Mouse (Mus musculus) thymus, postnatal 36 days (tissue): Measurements from ENCODE around the gene Ncor2.

ENCODE experiments used
- DNase-seq, 2 experiments: peaks; one replicate each; pipeline ENCODE4 v3.0.0; 2022; ENCODE audit warnings: mixed read lengths in 2 of 2

Ncor2 gene

DNA sequence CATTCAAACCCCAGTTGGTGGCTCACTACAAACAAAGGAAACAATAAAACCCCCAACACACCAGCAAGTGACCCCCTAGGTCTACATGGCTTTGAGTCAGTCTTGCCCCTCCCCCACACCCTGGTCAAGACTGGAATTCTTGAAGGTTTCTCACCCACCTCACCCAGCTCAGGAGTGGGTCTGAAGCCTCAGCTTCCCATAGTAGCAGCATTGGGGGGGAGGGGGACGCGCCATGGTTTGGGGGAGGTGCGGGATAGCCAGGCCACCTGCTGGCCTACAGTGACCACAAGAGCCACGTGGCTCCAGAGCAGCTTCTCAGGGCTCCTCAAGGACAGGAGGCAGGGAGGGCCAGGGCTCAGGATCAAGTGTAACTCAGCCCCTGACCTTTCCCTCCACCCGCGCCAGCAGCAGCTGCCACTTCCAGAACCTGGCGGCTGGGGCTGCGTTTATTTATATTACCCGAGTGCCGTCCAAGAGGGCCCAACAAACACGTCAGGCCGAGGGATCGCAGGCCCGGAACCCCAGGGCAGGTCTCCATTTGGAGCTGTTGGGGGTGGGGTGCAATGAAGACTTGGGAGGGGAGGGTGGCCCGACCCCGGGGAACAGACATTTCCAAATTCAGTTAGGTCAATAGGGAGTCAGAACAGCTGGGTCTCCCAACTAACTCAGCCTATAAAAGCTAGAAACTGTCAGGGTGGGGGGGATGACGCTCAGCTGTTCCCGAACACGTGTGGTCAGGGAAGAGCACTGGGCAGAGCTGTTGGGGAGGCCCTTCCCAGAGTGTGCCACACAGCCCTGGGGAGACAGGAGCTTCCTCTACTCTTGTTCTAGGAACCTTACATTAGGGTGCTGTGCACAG, 122.1 kb downstream of the Ncor2 start:
- DNase-seq: no peak

DNA sequence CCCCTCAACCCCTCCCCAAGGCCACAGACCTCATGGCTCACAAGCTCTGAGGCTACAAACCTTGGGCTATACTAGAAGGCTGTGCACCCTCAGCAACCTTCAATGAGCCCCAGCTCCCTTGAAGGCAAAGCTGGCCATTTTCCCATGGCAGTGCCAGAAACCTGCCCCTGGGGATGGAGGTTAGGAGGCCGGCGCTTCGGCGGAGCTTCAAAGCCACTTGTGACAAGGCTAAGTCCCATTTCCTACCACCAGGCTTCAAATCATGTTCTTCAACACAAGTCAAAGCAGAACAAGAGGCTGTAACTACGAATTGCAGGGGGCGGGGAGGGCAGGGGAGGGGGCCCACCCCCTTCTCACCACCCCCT, 122.7 kb downstream of the Ncor2 start:
- no peak for DNase-seq

DNA sequence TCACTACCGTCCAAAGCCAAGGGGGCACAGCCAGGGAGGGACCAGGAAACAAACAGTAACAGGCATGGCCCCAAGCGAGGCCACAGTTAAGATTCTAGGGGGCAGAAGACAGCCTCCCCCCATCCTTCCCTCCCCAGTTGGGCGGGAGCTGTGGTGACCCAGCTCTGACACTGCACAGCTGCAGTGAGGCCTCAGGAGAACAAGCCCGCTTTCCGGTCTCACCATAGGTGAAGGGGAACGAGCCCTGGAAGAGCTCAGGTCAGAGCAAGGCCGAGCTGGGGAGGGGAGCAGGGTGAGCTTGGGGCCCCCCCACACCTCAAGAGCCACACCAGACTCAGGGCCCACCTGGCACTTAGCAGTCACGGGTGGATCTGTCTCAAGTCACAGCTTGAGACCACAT, 123.1 kb downstream of the Ncor2 start:
- DNase-seq: peak; percentile 49 to 68

DNA sequence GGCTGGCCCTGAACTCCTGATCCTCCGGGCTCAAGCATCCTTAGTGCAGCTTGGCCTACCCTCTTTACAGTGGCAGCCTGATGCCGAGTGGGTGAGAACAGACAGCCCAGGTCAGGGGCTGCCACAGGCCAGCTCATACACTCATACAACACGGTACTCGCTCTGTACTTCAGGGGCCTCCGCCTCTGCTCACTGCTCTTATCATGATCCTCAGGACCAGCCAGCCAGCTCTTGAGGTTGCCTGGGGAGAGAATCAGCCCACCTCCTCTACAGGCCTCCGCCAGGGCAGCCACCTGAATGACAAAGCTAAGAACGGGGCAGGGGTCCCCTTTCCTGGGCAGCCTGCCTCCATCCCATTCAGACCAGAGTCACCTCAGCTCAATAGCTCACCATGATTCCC, 125.4 kb downstream of the Ncor2 start:
- DNase-seq: no peak

DNA sequence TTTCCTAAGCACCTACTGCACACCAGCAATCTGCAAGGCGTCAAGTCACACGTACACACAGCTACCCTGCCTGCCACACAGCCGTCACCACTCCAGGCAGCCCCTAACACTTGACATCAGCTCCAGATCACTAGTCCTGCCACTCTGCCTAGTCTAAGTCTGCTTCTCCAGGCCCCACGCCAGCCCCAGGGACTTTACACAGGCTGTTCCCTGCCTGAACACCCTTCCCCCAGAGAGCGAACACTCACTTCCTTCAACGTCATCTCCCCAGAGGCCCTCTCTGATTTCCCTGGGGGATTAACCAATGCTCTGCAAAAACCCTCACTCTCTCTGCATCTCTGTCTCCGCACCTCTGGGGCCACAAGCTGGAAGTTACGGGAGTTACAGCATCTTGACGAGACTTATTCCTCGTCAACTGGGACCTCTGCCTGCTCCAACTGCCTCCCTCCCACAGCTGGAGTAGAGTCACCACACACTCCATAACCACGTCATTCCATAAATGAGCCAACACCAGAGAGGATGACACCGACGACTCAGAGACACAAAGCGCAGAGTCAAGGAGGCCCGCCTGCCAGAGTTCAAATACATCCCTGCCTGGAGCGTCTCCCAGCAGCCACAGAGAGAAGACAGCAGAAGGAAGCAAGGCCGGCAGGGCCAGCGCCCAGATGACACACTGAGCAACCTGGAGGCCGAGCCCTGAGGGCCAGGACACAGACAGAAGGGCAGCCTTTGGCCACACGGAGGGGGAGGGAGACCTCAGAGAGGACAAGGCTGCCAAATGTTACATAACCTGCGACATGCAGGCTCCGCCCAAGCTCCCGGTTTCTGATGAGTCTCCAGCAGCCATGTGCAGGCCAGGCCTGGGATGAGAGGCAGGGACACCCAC, 126.2 kb downstream of the Ncor2 start:
- DNase-seq: no peak

DNA sequence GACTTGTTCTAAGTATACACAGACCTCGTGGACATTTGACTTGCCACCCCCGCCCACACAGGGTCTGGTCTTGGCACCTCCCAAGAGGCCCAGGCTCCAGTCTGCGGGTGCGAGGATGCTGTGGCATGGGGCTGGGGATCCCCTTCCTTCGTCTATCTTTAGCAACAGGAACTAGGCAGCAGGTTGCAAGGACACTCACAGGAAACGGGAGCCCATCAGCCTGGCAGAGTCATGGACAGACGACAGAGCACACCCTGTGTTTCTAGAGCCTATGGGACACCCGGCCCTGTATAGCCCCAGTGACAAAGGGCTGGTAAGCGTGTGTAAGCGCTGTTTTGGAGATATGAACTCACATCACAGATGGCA, 126.8 kb downstream of the Ncor2 start:
- DNase-seq: no peak

DNA sequence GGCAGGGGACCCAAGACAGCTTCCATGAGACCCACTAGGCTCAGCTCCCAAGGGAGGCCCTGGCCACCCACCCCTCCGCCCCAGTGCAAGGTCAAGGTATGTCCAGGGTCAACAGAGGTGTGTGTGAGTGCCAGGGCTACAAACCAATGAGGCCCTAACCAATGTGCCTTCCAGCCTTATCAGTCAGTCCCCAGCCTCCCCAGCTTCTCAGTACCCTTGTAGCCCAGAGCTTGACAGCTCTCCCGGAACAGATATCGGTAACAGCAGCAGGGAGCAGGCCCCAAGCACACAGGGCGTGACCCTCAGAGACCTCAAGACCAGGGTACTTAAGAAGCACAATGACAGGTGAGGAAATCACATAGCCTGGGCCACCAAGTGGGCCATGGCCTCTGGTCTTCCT, 129.5 kb downstream of the Ncor2 start:
- no peak for DNase-seq

DNA sequence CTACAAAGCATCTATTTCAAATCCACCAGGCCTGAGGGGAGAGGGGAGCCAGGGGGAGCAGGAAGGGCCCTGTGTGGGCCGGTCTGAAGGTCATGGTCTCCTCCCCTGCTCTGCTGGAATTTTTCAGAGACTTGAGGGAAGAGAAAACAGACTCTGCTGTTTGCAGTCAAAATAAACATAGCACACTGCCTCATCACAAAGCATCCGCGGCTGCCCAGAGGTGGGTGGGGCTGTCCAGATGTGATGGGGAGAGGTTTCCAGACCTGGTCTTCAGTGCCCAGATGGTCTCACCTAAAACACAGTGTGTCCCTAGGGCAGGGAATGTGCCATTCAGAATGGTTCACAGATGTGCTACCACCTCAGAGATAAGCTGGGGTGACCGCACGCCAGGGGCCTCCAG, 132.6 kb downstream of the Ncor2 start:
- no peak for DNase-seq

DNA sequence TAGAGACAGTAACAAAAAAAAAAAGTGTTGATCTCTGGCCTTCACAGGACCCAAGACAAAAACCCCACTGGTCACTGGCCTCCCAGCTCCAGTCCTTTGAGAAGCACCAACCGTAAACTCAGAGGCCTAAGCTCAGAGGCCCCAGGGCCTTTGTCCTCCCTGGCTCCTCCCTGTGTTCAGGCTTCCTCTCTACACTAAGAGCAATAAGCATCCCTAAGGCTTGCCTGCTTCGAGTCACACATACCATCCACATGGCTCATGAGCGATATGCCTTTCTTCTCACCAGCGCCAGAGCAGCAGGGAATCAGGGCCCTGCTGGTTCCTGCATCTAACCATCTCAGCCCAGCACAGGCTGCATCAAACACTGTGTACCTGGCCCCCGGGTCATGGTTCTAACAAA, 133.8 kb downstream of the Ncor2 start:
- DNase-seq: no peak

DNA sequence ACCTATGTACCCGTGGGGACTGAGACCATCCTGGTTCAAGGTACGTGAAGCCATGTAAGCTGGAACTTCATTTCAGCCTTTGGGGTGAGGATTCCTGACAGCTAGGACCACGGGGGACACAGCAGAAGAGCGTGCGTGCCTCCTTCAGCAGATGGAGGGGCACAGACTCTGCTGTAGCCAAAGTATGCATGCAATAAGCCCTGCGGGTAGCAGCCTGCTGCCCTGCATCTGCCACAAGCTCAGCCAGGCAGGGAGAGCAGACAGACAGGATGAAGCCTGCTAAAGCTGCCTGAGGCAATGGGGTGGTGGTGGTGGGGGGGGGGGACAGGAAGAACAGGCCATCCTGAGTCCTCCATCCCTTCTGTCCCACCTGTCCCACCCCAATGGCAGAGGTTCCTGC, 135.6 kb downstream of the Ncor2 start:
- DNase-seq: no peak

DNA sequence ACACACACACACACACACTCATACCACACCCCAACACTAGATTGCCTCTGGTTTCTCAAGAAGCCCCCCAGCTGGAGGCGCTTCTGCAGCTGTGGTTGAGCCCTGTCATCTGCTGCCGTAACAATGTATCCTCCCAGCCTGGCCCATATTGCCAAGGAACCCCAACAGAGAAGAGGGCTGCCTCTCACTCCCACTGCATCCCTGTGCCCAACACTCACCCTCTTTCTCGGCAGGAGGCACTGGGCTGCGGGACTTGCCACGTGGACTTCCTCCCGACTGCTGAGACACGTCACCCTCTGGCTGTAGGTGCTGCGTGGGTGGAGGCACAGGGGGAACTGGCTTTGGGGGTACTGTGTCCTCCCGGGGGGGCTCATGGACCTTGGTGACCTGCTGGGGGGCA, 137.4 kb downstream of the Ncor2 start:
- DNase-seq: no peak

DNA sequence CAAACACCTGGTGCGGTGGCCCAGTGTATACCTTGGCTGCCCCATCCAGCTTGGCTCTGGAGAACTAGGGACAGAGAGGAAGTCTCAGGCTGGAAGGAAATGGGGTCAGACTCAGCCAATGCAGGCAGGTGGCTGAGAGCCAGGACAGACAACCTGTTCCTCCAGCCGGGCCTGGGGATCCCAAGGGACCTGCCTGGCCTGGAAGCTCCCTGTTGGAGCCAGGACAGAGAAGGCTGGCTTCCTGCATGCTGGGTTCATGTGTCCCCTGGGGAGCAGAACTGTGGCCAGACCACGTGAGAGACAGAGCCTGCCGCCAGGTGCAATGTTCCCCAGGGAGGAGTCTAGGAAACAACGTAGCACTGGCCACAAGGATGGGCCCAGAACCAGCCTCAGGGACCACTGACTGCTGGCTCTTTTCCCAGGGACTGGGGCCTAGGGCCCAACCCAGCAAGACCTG, 138.9 kb downstream of the Ncor2 start:
- DNase-seq: no peak

DNA sequence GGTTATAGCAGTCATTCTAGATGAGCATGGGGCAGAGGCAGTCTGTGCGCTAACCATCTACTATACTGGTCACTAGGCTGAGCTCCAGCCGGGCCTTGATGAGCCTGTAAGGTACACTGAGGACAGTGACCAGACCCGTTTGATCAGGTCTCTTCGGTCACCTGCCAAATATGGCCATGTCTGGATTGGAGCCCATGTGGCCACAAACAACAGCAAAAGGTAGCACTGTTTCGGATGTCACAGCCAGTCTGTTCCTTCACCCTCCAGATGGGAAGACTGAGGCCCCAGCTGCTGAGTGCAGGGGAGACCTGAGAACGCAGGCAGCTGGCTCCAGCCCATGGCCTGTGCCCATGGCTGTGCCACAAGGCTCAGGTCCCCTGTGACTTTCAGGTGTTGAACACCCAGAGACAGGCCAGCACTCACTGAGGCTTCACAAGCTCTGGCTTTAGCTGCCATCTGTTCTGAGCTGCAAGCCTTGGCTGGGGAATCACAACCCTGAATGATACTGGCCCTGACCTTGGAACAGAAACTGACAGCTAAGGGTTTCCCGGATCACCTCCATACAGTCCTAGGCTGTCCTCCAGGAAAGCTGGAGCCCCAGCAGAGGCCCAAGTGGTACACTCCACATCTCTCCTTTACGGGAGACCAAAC, 139.5 kb downstream of the Ncor2 start:
- DNase-seq: no peak

DNA sequence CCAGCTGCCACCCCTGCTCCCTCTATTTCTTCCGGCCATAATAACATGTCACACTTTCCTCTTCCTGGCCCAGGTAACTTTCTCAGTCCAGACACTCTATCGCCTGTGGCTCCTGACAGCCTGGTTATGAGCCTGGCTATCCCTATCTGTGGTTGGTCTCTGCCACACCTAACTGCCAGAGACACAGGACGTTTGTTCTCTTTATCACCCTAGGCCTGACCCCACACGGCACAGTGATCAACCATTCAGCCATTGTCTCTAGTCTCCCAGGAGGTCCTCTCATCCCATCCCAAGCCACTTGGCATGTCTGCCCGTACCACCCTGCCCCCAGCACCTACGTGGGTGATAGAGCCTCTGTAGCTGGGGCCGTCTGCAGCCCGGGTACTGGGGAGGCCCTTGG, 142.5 kb downstream of the Ncor2 start:
- DNase-seq: no peak

DNA sequence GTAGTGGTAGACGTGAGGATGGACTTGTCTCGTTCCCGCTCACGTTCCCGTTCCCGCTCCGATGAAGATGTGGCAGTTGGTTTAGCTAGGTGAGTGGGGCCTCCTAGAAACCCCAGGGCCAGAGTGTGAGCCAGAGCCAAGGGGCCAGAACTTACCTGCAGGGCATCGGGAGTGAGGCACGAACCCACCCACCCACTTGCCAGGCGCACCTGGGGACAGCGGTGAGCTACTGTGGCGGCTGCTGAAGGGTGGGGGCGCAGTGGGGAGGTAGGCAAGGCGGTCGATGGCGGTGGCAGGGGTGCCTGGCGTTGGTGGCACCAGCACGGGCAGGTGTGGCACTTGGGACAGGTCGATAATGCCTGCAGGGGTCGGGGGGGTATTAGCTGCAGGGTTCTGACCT, 150.1 kb downstream of the Ncor2 start:
- no peak for DNase-seq

DNA sequence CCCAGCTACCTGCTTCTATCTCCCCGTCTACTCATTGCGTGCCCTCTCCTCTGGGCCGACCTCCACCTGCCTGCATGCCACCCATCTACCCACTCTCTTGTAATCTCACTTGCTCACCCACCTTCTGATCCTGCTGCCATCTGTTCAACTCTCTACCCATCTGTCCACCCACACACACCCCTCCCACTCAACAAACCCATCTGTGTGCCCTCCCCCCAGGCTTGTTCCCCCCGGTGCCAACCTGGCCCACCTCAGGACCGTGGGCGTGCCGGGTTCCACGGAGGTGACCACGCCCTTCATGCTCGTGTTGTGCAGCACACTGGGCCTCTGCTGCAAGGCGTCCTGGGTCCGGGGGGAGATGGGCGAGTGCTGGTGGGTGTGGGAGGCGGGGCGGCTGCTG, 150.6 kb downstream of the Ncor2 start:
- DNase-seq: no peak

DNA sequence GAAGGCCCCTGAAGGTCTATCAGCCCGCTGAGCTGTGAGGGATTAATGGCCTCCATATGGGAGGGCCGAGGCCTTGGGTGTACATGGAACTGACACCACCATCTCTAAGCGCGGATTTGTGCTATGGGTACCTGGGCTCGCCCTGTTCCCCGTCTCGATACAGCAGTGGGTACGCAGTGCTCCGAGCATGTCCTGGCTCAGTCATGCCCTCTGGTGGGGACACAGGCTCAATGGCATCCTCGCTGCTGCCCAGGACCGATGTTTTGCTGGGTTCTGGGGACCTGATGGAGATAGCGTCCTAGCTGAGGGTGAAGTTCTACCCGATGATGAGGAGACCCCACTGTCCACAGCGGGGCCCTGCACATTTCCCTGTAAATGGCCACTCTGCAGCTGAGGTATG, 155.0 kb downstream of the Ncor2 start:
- peak in 1 of 2 experiments; percentile 21 for DNase-seq

DNA sequence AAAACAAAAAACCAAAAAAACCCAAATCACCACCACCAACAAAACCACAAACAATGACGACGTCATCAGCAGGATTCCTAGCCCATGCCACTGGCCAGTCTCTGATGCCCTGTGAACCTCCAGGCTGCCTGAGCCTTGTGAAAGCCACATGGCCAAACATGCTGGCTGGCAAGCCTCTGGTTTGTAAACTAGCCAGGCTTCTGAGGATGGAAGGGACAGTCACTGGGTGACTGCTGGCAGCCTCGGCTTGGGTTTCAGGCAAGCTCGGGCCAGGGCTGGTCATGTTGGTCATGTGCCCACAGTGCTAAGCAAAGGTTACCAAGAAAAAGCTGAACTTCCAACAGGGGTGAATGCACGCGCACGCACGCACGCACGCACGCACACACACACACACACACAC, 157.7 kb downstream of the Ncor2 start:
- no peak for DNase-seq

DNA sequence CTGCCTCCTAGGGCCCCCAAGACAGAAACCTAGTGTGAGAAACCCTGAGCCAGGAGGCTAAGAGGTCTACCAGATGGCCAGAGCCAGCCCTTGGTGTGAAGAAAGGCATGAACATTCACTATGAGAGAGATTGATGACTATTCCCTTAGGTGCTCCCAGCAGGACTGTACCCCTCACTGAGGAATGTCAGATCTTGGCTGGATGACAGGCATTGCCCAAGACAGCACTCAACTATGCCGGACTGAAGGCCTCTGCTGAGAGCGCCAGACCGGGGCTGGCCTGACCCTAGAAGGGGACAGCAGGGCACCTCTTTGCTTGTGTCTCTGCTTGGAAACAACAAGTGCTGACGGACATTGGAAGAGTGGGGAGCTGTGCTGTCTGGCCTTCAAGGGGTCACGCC, 159.9 kb downstream of the Ncor2 start:
- no peak for DNase-seq

DNA sequence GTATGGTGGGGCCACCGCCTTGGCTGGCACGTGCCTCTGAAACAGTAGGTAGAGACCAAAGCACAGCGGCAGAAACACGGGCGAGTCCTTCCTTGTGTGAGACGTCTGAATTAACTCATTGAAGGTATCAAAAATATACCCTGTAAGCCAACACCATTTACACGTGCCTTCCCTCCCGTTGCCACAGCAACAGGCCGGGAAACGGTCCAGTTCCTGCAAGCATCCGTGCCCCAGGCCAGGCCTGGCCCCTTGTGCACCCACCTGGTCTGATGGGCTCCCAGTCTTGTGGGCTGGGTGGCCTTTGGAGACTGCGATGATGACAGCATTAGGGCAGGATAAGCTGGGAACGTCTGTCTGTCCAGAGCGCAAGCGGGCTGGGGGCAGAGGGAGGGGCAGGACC, 161.7 kb downstream of the Ncor2 start:
- no peak for DNase-seq

DNA sequence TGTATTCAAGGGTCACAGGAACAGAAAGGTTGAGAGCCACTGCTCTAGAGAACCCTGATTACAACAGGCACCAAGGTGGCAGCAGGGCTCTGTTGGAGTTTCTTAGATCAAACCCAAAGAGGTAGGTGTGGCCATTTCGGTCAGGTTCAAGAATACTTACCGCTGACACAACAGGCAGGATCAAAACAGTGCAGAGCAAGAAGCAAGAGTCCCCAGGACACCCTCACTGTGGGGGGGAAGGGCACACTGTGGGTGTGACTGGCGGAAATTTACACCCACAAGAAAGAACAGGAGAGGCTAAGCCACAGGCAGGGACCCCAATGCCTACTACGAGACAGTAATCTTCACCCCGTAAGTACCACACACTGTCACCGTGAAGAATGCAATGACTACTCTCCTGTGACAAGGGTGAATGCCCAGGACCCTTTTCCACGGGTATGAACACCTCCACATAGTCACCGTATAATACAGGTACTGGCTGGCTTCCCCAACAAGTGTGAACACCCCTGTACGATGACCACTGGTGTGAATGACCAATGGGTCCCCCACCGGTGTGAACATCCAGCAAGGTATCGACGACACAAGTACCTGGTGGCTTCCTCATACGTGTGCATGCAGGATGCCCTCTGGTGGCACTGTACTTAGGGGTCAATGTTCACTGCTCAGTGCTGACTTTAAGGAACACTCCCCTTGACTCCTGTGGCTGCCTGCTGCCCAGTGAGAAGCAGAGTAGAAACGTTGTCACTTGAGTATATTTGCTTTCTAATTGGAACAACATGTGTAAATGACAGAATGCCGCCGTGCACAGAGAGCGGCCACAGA, 162.4 kb downstream of the Ncor2 start:
- DNase-seq: peak; percentile 33 to 44

DNA sequence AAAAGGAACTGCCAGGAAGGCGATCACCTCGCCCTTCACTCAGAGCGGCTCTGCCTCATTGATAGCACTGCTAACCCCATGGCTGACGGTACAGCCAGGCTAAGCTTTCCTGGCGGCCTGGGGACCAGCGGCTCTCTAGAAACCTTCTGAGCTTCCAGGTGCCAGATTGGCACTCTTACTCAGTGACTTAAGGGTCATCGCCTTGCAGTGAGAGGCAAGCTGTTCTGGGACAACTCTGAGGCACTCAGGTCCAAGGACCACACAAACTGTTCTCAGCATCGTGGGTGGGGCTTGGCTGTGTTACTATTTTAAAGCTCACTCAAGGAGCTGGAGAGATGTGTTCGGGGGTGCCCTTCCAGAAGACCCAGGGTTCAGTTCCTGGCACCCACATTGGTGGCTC, 163.4 kb downstream of the Ncor2 start:
- DNase-seq: no peak

DNA sequence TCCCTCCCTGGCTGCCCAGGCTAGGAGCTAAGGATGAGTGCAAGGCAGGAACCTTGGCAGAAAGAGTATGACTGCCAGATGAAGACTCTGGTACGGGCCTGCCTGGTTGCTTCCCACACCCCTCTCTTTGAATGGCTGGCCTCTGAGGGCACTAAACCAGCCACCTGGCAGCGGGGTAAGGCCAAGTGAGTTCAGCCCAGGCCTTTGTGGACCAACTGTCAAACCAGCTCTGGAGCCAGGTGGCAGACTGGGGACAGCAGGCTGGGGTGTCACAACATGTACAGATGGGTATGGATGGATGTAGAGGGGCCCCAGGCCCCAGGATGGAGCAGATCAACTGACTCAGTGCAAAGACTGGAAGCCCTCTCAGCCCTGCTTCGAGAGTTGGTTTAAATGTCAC, 164.0 kb downstream of the Ncor2 start:
- no peak for DNase-seq
